Mouse (Mus musculus) forebrain, postnatal 0 days (tissue): Measurements from ENCODE around the gene Prickle4. TPM values are rescaled to one million over a fixed set of nuclear protein-coding genes. Genes with fewer than 3 reads are reported as not detected.

ENCODE experiments used
- ATAC-seq: fragments of 200-750 bp; cut with Nextera tagmentation; 2 replicates; pipeline ENCODE4 v1.8.0; 2017; ENCODE audit warnings: mild to moderate bottlenecking, moderate library complexity
- DNase-seq: peaks from one replicate; pipeline ENCODE4 v3.0.0-alpha.2; 2015
- H3K27ac ChIP-seq: fragments of 300-500 bp; sonication (generic); 2 replicates; pipeline ENCODE4 v1.5.1; 2014; ENCODE audit warnings: low read depth, mild to moderate bottlenecking, antibody characterized with exemption, low read length, moderate library complexity, mixed read lengths
- H3K27me3 ChIP-seq: fragments of 300-500 bp; sonication (generic); 2 replicates; pipeline ENCODE4 v1.6.1; 2014; ENCODE audit warnings: mild to moderate bottlenecking, low read length, mixed read lengths; ENCODE audit not compliant: insufficient read depth
- H3K36me3 ChIP-seq: fragments of 300-500 bp; sonication (generic); 2 replicates; pipeline ENCODE4 v1.6.1; 2014; ENCODE audit warnings: mild to moderate bottlenecking, moderate library complexity; ENCODE audit not compliant: insufficient read depth
- H3K4me1 ChIP-seq: fragments of 300-500 bp; sonication (generic); 2 replicates; pipeline ENCODE4 v1.6.1; 2014; ENCODE audit warnings: antibody characterized with exemption; ENCODE audit not compliant: insufficient read depth
- H3K4me2 ChIP-seq: fragments of 300-500 bp; sonication (generic); 2 replicates; pipeline ENCODE4 v1.6.1; 2014; ENCODE audit warnings: low read depth, mild to moderate bottlenecking, moderate library complexity
- H3K4me3 ChIP-seq: fragments of 300-500 bp; sonication (generic); 2 replicates; pipeline ENCODE4 v1.5.1; 2014; ENCODE audit warnings: low read depth, low read length, mixed read lengths
- H3K9ac ChIP-seq: fragments of 300-500 bp; sonication (generic); 2 replicates; pipeline ENCODE4 v1.6.1; 2014; ENCODE audit warnings: mild to moderate bottlenecking
- H3K9me3 ChIP-seq: fragments of 300-500 bp; sonication (generic); 2 replicates; pipeline ENCODE4 v1.6.1; 2016; ENCODE audit warnings: low read length
- CTCF ChIP-seq: sonication (generic); IDR thresholded peaks from 2 replicates; pipeline ENCODE4 v1.5.1; 2016; ENCODE audit warnings: antibody characterized with exemption, control low read depth, low read depth
- WGBS: fragments of 180-500 bp; shearing (Covaris S2); extraction: QIAGEN DNeasy Blood & Tissue Kit; methylation state at CpG from one replicate; pipeline ENCODE4 v1.1.7; 2014; 5-methylcytosine and 5-hydroxymethylcytosine counted together
- polyA plus RNA-seq: library from polyadenylated mRNA; unstranded; fragments of >200 nt; fragmentation: Nextera tagmentation; extraction: Ambion mirVana; gene quantifications from 2 replicates; pipeline ENCODE4 v1.2.1, GENCODE M21; 2015
- total RNA-seq: library from RNA; depleted of rRNA; stranded (reverse); fragments of >200 nt; gene quantifications from 2 replicates; pipeline ENCODE4 v1.2.3, GENCODE M21; 2014

Prickle4 gene
- total and polyA plus RNA-seq, 2 experiments from 2014 or later, result 0.45 to 1.8 TPM

DNA sequence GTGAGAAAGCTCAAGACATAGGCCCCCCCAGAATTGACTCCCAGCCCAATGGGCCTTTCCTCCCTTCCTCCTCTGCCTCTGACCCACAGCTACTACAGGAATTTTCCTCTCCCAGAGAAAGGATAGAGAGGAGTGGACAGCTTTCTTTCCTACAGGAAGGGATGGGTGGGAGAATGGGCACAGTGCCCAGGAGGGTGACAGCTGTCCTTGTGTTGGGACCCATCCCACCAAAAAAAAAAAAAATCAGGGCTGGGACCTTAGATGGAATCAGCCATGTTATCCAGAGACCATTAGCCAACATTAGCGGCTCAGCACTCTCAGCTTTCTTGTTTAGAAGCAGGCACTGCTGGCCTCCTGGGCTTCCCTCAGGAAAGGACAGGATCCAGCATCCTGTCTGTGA, 11.7 kb upstream of the Prickle4 start:
- whole genome bisulfite sequencing, result 82% methylated on average over 1 of the region's 1 CpGs
- no peaks in the 10 kb centered on the region for H3K9me3 ChIP-seq
- ATAC-seq (no peak), DNase-seq (no peak)
- no peaks in the 10 kb centered on the region for H3K27me3 ChIP-seq
- H3K4me1 ChIP-seq, result no peaks in the 10 kb centered on the region
- no peak overlapping the region for H3K4me3 ChIP-seq
- no peak overlapping the region for H3K9ac ChIP-seq
- peaks cover 17% of the 10 kb centered on the region for H3K36me3 ChIP-seq
- TF ChIP-seq CTCF, result no peak
- H3K4me2 ChIP-seq, result no peak overlapping the region
- no peak overlapping the region for H3K27ac ChIP-seq

DNA sequence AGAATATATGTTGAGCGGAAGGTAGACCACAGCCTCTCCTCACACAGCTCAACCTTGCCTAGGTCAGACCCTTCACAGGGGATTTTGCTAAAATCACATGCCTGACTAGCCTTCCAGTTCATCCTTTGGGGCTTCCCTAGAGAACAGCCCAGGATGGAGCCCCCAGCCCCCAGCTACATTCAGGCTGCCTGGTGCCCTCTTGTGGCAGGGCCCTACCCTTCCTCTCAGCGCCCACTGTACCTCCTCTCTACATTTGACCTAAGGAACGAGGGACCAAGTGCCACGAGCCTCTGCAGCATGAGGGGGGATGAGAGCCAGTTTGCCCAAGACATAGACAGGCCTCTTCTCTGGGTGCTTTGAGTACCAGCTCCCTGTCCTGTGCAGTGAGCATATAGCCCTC, 10.2 kb upstream of the Prickle4 start:
- no peaks in the 10 kb centered on the region for H3K9me3 ChIP-seq
- no peak for DNase-seq
- 84% methylated on average over 4 of the region's 4 CpGs for WGBS
- H3K4me1 ChIP-seq, result no peaks in the 10 kb centered on the region
- no peak overlapping the region for H3K4me2 ChIP-seq
- no peaks in the 10 kb centered on the region for H3K27me3 ChIP-seq
- no peak overlapping the region for H3K9ac ChIP-seq
- ATAC-seq, result no peak
- no peak overlapping the region for H3K4me3 ChIP-seq
- no peak overlapping the region for H3K27ac ChIP-seq
- TF ChIP-seq CTCF, result peak; percentile 13; the same call in 1 of the 2 replicates
- H3K36me3 ChIP-seq, result peaks cover 32% of the 10 kb centered on the region

DNA sequence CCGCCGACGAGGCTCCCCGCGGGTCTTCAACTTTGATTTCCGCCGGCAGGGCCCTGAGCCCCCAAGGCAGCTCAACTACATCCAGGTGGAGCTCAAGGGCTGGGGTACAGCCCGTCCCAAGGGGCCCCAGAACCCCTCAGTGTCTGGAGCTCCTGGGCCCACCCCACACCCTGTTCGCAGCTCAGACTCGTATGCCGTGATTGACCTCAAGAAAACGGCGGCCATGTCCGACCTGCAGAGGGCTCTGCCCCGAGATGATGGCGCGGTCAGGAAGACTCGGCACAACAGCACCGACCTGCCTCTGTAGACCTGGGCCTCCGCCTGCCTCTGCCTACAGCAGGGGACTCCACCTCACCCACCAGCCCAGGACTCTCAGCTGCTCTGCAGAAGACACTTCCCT, 9.0 kb upstream of the Prickle4 start:
- Histone ChIP-seq H3K27me3 (no peaks in the 10 kb centered on the region), H3K4me2 (no peak overlapping the region), H3K27ac (no peak overlapping the region), H3K9me3 (no peaks in the 10 kb centered on the region), H3K36me3 (peaks cover 35% of the 10 kb centered on the region), H3K9ac (no peak overlapping the region), H3K4me3 (no peak overlapping the region), H3K4me1 (no peaks in the 10 kb centered on the region)
- WGBS, result 35% methylated on average over 20 of the region's 20 CpGs
- DNase-seq (no peak), ATAC-seq (no peak)
- TF ChIP-seq CTCF, result no peak

DNA sequence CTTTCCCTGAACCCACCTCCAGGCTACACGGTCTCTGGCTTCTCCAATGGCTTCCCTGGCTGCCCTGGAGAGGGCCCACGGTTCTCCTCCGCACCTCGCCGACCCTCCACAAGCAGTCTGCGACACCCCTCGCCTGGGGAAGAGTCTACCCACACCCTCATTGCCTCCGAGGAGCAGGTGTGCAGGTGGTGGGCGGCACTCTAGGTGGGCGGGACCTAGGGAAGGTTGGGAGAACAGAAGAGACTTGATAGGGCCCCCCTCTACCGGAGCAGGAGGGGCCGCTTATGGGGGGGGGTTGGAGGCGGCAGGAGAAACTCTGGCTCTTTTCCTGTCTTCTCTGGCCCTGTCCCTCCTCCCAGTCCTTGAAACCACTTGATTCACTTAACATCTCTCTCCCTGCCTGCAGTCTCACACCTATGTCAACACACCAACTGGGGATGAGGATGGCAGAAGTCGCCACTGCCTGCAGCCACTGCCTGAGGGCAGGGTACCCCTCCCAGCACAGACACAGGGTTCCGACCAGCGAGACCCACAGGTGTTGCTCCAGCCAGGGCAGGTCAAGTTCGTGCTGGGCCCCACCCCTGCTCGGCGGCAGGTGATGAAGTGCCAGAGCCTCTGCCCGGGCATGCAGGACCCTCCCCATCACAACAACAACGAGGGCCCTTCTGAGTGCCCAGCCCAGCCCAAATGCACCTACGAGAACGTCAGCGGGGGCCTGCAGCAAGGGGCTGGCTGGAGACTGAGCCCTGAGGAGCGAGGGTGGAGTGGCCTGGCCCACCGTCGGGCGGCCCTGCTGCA, 8.2 kb upstream of the Prickle4 start:
- DNase-seq (no peak), ATAC-seq (no peak)
- H3K9me3 ChIP-seq, result no peaks in the 10 kb centered on the region
- H3K4me1 ChIP-seq, result no peaks in the 10 kb centered on the region
- H3K36me3 ChIP-seq, result peaks cover 38% of the 10 kb centered on the region
- H3K4me3 ChIP-seq, result no peak overlapping the region
- H3K27me3 ChIP-seq, result no peaks in the 10 kb centered on the region
- H3K4me2 ChIP-seq, result no peak overlapping the region
- H3K27ac ChIP-seq, result no peak overlapping the region
- no peak overlapping the region for H3K9ac ChIP-seq
- WGBS, result 54% methylated on average over 28 of the region's 28 CpGs
- no peak for TF ChIP-seq CTCF

DNA sequence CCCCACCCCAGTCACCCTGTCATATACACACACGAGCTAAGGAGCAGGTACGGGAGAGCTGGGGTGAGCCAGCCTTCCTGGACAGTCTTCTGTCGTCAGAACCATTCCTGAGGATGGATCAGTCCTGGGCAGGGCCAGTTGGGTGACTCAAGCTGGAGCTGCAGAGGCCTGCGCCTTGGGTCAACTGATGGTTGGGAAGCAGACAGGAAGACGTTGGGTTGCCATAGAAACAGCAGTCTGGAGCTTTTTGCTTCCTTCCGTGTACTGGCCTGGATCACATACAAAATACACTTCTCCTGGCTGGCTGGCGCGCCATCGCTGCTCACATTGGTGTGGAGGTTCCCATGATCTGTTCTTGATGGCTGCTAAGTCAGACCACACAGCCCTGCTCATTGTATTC, 7.3 kb upstream of the Prickle4 start:
- TF ChIP-seq CTCF, result no peak

DNA sequence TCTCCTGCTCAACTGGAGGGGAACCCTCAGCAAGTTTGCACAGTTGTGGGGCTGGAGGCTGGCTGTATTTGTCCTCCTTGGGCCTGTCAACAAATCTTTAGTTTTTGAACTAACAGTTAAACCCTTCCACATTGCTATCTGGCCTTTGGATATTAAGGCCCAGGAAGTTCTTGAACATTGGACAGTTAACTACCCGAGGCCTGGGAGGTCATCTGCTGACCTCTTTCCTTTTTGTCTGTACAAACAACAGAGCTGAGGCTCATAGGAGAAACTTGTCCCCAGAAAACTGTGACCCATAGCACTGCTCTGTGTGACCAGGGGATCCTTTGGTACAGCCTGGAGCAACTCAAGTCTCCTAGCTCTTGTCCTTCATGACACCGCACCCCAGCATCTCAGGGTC, 4.5 kb upstream of the Prickle4 start:
- TF ChIP-seq CTCF, result no peak
- H3K9ac ChIP-seq, result no peak overlapping the region
- 80% methylated on average over 2 of the region's 2 CpGs for WGBS
- no peak overlapping the region for H3K4me2 ChIP-seq
- no peak overlapping the region for H3K27ac ChIP-seq
- H3K36me3 ChIP-seq, result peaks cover 38% of the 10 kb centered on the region
- no peak for DNase-seq
- no peak for ATAC-seq
- no peak overlapping the region for H3K4me3 ChIP-seq
- no peaks in the 10 kb centered on the region for H3K9me3 ChIP-seq
- H3K27me3 ChIP-seq, result no peaks in the 10 kb centered on the region
- H3K4me1 ChIP-seq, result no peaks in the 10 kb centered on the region

More for the DNA sequence above, 7.3 kb upstream of the Prickle4 start:
- Histone ChIP-seq H3K4me2 (no peak overlapping the region), H3K9me3 (no peaks in the 10 kb centered on the region), H3K27ac (peak overlapping the region; percentile 41; the same call in 1 of the 2 replicates), H3K36me3 (peaks cover 38% of the 10 kb centered on the region), H3K27me3 (no peaks in the 10 kb centered on the region), H3K9ac (no peak overlapping the region), H3K4me3 (no peak overlapping the region), H3K4me1 (no peaks in the 10 kb centered on the region)
- DNase-seq (peak; percentile 24), ATAC-seq (peak; percentile 65)
- WGBS, result 74% methylated on average over 9 of the region's 9 CpGs

DNA sequence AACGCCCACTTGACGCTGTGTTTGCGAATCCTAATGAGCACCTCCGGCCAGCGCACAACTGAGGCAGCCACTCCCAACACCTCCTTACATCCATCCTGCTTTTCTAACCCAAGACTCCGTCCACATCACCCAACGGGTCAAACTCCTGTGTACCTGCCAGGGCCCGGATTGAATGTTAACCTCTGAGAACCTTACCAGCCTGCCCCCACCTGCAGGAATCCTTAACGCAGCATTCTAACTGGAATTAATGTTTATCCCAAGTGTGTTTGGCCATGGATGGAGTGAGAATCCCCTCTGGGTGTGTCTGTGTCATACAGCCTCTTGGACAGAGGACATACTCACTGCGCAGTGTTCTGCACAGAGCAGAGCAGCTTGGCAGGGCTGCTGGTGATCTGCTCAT, 3.6 kb upstream of the Prickle4 start:
- WGBS, result 88% methylated on average over 10 of the region's 10 CpGs
- Histone ChIP-seq H3K9me3 (no peaks in the 10 kb centered on the region), H3K27ac (no peak overlapping the region), H3K4me2 (no peak overlapping the region), H3K4me3 (no peak overlapping the region), H3K4me1 (no peaks in the 10 kb centered on the region), H3K36me3 (peaks cover 31% of the 10 kb centered on the region), H3K9ac (no peak overlapping the region), H3K27me3 (no peaks in the 10 kb centered on the region)
- no peak for TF ChIP-seq CTCF
- DNase-seq (no peak), ATAC-seq (no peak)
